Mouse (Mus musculus) hindbrain, postnatal 0 days (tissue): ENCODE results near the gene Trh. TPM values are rescaled to one million over a fixed set of nuclear protein-coding genes. Genes with fewer than 3 reads are reported as not detected.

Experiments used
- ATAC-seq: fragments of 200-750 bp; cut with Nextera tagmentation; 2 replicates; pipeline ENCODE4 v1.8.0; 2017; ENCODE audit warnings: mild to moderate bottlenecking, moderate TSS enrichment, moderate library complexity
- DNase-seq: peaks from one replicate; pipeline ENCODE4 v3.0.0-alpha.2; 2015; ENCODE audit warnings: low spot score
- H3K27ac ChIP-seq: fragments of 300-500 bp; sonication (generic); 2 replicates; pipeline ENCODE4 v1.5.1; 2014; ENCODE audit warnings: mild to moderate bottlenecking
- H3K27me3 ChIP-seq: fragments of 300-500 bp; sonication (generic); 2 replicates; pipeline ENCODE4 v1.6.1; 2014; ENCODE audit warnings: low read length, mixed read lengths; ENCODE audit not compliant: insufficient read depth
- H3K36me3 ChIP-seq: fragments of 300-500 bp; sonication (generic); 2 replicates; pipeline ENCODE4 v1.6.1; 2014; ENCODE audit warnings: low read length, mixed read lengths; ENCODE audit not compliant: insufficient read depth
- H3K4me1 ChIP-seq: fragments of 300-500 bp; sonication (generic); 2 replicates; pipeline ENCODE4 v1.6.1; 2014; ENCODE audit warnings: antibody characterized with exemption, low read length, mixed read lengths; ENCODE audit not compliant: insufficient read depth
- H3K4me2 ChIP-seq: fragments of 300-500 bp; sonication (generic); 2 replicates; pipeline ENCODE4 v1.6.1; 2014; ENCODE audit warnings: low read depth, mild to moderate bottlenecking, low read length, moderate library complexity, mixed read lengths
- H3K4me3 ChIP-seq: fragments of 300-500 bp; sonication (generic); 2 replicates; pipeline ENCODE4 v1.5.1; 2014; ENCODE audit warnings: low read length
- H3K9ac ChIP-seq: fragments of 300-500 bp; sonication (generic); replicated peaks from 2 replicates; pipeline ENCODE4 v1.6.1; 2014; ENCODE audit warnings: mild to moderate bottlenecking, low read length, moderate library complexity, mixed read lengths
- H3K9me3 ChIP-seq: fragments of 300-500 bp; sonication (generic); 2 replicates; pipeline ENCODE4 v1.6.1; 2016; ENCODE audit warnings: low read length, mixed read lengths
- CTCF ChIP-seq: IDR thresholded peaks from 2 replicates; pipeline ENCODE4 v1.5.1; 2016; ENCODE audit warnings: antibody characterized with exemption, control low read depth, low read depth
- WGBS: fragments of 180-500 bp; shearing (Covaris S2); extraction: QIAGEN DNeasy Blood & Tissue Kit; methylation state at CpG from one replicate; pipeline ENCODE4 v1.1.7; 2014; 5-methylcytosine and 5-hydroxymethylcytosine counted together
- polyA plus RNA-seq: library from polyadenylated mRNA; unstranded; fragments of >200 nt; fragmentation: Nextera tagmentation; extraction: Ambion mirVana; gene quantifications from 2 replicates; pipeline ENCODE4 v1.2.1, GENCODE M21; 2015
- total RNA-seq: library from RNA; depleted of rRNA; stranded (reverse); fragments of >200 nt; gene quantifications from 2 replicates; pipeline ENCODE4 v1.2.3, GENCODE M21; 2014

The Trh gene
- total and polyA plus RNA-seq, 2 experiments from 2014 or later, result 4.0 to 5.2 TPM

DNA sequence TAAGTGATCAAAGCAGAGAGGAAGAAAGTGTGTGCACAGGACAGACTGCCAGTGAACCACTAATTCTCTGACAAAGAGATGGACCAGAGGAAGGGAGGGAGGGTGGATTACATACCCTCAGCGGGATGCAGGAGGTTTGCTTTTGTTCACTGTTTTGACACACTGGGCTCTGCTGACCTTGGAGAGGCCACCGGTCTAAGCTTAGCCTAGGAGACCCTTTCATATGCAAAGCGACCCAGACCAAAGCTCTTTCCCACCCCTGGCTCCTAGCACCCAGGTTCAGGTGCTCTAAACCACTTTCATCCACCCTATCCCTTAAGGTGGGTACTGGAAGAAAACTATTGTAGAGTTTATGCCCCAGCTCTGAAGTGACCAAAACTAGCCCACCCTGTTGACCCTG is 1.9 kb upstream of the Trh start:
- DNase-seq (no peak), ATAC-seq (no peak)
- Histone ChIP-seq H3K9ac (no peak overlapping the region), H3K36me3 (no peaks in the 10 kb centered on the region), H3K4me1 (0 out of 2 replicates have a peak, but pooled peaks cover 6% of the 10 kb centered on the region), H3K27me3 (peaks cover 9% of the 10 kb centered on the region; the same call in 1 of the 2 replicates), H3K9me3 (no peaks in the 10 kb centered on the region), H3K27ac (no peak overlapping the region), H3K4me3 (no peak overlapping the region), H3K4me2 (no peak overlapping the region)
- WGBS, result 9% methylated on average over 3 of the region's 3 CpGs
- TF ChIP-seq CTCF, result no peak

DNA sequence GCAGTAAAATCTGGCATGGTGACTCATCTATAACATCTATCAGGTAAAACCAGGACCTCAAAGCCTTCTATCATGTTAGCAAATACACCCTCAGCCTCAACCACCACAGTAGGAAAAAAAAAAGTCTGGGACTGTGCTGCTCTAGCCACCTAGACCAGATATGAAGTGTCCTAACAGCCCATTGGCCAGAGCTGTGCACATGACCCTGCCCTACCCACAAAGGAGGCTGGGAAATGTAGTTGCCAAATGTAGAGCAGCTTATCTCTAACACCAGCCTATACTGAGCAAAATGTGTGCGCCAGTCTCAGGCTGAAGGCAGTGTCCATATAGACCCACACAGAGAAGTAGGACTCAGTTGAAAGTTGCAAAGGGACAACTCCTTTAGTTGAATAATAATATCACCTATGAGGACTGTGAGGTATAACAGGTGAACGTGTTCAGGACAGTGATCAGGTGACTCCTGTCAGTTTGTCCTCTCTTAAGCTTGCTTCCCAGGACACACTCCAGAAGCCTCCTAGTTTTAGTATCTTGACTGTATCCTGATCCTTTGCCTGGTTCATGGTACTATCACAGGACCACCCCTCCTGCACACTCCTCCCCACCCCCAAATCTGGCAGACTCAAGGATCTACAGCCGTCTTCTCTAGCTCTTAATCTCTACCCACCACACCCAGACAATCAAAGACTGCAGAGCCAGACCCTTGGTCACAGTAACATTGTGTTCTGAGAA is 3.1 kb downstream of the Trh start:
- peaks cover 9% of the 10 kb centered on the region; the same call in 1 of the 2 replicates for H3K27me3 ChIP-seq
- ATAC-seq (peak; percentile 91), DNase-seq (peak; percentile 45)
- H3K9ac ChIP-seq, result no peak overlapping the region
- H3K4me2 ChIP-seq, result no peak overlapping the region
- H3K9me3 ChIP-seq, result no peaks in the 10 kb centered on the region
- WGBS, result 72% methylated on average over 3 of the region's 3 CpGs
- H3K36me3 ChIP-seq, result no peaks in the 10 kb centered on the region
- no peak for TF ChIP-seq CTCF
- no peak overlapping the region for H3K27ac ChIP-seq
- no peak overlapping the region for H3K4me3 ChIP-seq
- 0 out of 2 replicates have a peak, but pooled peaks cover 6% of the 10 kb centered on the region for H3K4me1 ChIP-seq

DNA sequence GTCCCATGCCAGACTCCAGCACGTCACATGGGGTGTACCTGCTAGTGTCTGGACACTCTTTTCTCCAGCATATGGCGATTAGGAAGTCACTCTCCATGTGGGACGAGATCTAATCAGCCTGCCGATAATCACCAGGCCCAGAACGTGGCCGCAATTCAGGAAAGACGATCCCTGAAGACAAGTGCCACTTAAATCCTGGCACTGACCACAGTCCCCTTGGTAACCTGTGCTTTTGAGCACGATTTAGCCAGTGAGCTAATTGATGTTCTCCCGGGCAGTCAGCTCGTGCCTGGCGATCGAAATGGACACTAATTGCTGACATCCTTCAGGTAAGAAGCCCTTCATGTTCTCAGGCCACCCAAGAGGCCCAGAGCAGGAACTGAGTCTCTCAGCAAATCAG is 9.4 kb downstream of the Trh start:
- Histone ChIP-seq H3K9me3 (no peaks in the 10 kb centered on the region), H3K4me3 (no peak overlapping the region), H3K9ac (no peak overlapping the region), H3K4me1 (no peaks in the 10 kb centered on the region), H3K27me3 (no peaks in the 10 kb centered on the region), H3K4me2 (no peak overlapping the region), H3K27ac (no peak overlapping the region), H3K36me3 (no peaks in the 10 kb centered on the region)
- TF ChIP-seq CTCF, result no peak
- WGBS, result 58% methylated on average over 12 of the region's 12 CpGs
- ATAC-seq, result 0 out of 2 replicates have a peak, but pooled peaks have one; percentile 45
- DNase-seq, result peak; percentile 42

DNA sequence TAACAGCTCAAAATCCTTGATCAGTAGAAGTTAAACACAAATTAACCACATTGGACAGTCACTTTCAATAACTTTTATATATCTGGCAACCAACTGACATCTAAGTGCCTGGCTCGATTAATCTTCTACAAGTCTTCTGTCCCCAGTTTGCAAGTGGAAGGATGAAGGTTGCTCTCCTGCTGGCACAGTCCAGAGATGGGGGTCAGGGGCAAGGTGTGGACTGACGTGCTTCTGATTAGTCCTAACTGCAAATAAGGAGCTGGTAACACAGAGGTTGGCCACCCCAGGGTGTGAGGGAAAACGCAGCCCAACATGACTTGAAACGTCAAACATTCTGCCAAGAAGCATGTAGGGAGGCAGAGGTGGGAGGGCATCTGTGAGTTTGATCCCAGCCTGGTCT is 12.7 kb downstream of the Trh start:
- no peak for TF ChIP-seq CTCF
- H3K4me2 ChIP-seq, result no peak overlapping the region
- no peaks in the 10 kb centered on the region for H3K27me3 ChIP-seq
- no peak for DNase-seq
- no peak for ATAC-seq
- H3K27ac ChIP-seq, result no peak overlapping the region
- no peak overlapping the region for H3K4me3 ChIP-seq
- no peak overlapping the region for H3K9ac ChIP-seq
- H3K36me3 ChIP-seq, result no peaks in the 10 kb centered on the region
- WGBS, result 72% methylated on average over 4 of the region's 4 CpGs
- H3K4me1 ChIP-seq, result no peaks in the 10 kb centered on the region
- H3K9me3 ChIP-seq, result no peaks in the 10 kb centered on the region

DNA sequence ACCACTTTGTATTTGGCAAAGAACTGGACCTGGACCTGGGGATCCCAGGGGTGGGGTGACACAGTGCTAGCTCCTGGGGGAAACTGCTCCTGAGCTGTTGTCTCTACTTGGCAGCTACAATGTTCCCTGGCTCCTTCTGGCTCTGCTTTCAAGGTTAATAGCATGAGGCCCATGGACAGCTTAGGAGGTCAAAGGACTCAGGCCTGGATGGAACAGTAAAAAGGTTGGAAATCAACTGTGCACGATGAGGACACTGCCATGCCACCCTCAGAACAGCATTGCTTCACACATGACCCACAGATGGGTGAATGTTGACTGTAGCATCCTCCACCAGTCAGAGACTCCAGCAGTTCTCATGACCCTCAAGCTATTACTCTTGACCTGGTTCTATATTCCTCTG is 13.1 kb downstream of the Trh start:
- no peak overlapping the region for H3K4me3 ChIP-seq
- no peak for DNase-seq
- no peak overlapping the region for H3K9ac ChIP-seq
- no peak overlapping the region for H3K27ac ChIP-seq
- H3K4me1 ChIP-seq, result no peaks in the 10 kb centered on the region
- 59% methylated on average over 1 of the region's 1 CpGs for WGBS
- no peaks in the 10 kb centered on the region for H3K27me3 ChIP-seq
- no peak for ATAC-seq
- H3K9me3 ChIP-seq, result no peaks in the 10 kb centered on the region
- H3K36me3 ChIP-seq, result no peaks in the 10 kb centered on the region
- H3K4me2 ChIP-seq, result no peak overlapping the region
- no peak for TF ChIP-seq CTCF

DNA sequence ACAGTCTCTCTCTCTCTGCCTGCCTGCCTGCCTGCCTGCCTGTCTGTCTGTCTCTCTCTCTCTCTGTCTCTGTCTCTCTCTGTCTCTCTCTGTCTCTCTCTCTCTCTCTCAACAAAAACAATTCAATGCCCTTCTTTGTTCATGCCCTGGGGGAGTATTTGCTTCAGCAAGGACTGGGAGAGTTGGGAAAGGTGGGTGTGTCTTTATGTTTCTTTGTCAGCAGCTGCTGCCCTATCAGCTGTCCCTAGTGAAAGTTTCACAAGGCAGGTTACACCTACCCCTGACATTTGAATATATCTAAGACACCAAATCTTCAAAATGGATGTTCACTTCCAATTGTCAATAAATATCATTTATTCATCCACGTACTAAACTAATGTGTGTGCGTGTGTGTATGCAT is 14.9 kb downstream of the Trh start:
- Histone ChIP-seq H3K36me3 (no peaks in the 10 kb centered on the region), H3K4me2 (no peak overlapping the region), H3K27ac (no peak overlapping the region), H3K27me3 (no peaks in the 10 kb centered on the region), H3K4me1 (no peaks in the 10 kb centered on the region), H3K9ac (no peak overlapping the region), H3K4me3 (no peak overlapping the region), H3K9me3 (no peaks in the 10 kb centered on the region)
- 85% methylated on average over 2 of the region's 2 CpGs for WGBS
- TF ChIP-seq CTCF, result no peak
- ATAC-seq, result no peak
- DNase-seq, result no peak

DNA sequence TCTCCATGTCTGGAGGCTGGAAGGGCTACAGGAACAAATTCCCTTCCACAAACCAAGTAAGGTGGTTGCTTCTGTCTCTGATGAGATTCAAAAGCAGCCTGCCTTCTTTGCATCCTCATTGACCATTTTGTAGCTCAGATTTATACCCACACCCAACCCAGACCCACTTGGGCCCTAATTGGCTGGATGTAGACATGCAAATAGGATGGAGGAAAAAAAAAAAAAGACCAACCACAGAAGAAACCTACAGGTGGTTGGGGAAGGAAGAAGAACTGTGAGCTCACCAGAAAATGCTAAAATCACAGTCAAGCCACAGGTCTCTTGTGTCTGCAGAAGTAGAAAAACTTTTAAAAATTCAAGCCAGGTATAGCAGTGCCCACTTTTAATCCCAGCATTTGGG is 15.3 kb downstream of the Trh start:
- no peak for DNase-seq
- no peak overlapping the region for H3K9ac ChIP-seq
- no peak for ATAC-seq
- no peak overlapping the region for H3K27ac ChIP-seq
- no peaks in the 10 kb centered on the region for H3K27me3 ChIP-seq
- H3K4me1 ChIP-seq, result no peaks in the 10 kb centered on the region
- no peak overlapping the region for H3K4me2 ChIP-seq
- TF ChIP-seq CTCF, result no peak
- H3K36me3 ChIP-seq, result no peaks in the 10 kb centered on the region
- H3K9me3 ChIP-seq, result no peaks in the 10 kb centered on the region
- H3K4me3 ChIP-seq, result no peak overlapping the region
